Mouse (Mus musculus) hindbrain, embryonic 13.5 days (tissue): ENCODE results near the gene Gm11563. TPM values are rescaled to one million over a fixed set of nuclear protein-coding genes. Genes with fewer than 3 reads are reported as not detected.
"Not testable (repeated sequence)": the region's sequence is repeated elsewhere in the genome, so short reads cannot be mapped to it uniquely, and the experiment has no call there.

Experiments used
- ATAC-seq: fragments of 200-750 bp; cut with Nextera tagmentation; 2 replicates; pipeline ENCODE4 v1.8.0; 2017; ENCODE audit warnings: moderate TSS enrichment; ENCODE audit not compliant: low FRiP score
- H3K27ac ChIP-seq: fragments of 300-500 bp; sonication (generic); 2 replicates; pipeline ENCODE4 v1.5.1; 2015; ENCODE audit warnings: inconsistent platforms, mild to moderate bottlenecking, moderate library complexity
- H3K27me3 ChIP-seq: fragments of 300-500 bp; sonication (generic); 2 replicates; pipeline ENCODE4 v1.6.1; 2015; ENCODE audit warnings: mild to moderate bottlenecking, inconsistent platforms
- H3K36me3 ChIP-seq: fragments of 300-500 bp; sonication (generic); 2 replicates; pipeline ENCODE4 v1.6.1; 2015; ENCODE audit warnings: mild to moderate bottlenecking, inconsistent platforms
- H3K4me1 ChIP-seq: fragments of 300-500 bp; sonication (generic); replicated peaks from 2 replicates; pipeline ENCODE4 v1.6.1; 2015; ENCODE audit warnings: inconsistent platforms
- H3K4me2 ChIP-seq: fragments of 300-500 bp; sonication (generic); 2 replicates; pipeline ENCODE4 v1.6.1; 2015; ENCODE audit warnings: inconsistent platforms, mild to moderate bottlenecking, moderate library complexity
- H3K4me3 ChIP-seq: fragments of 300-500 bp; sonication (generic); 2 replicates; pipeline ENCODE4 v1.5.1; 2015; ENCODE audit warnings: mild to moderate bottlenecking, inconsistent platforms
- H3K9ac ChIP-seq: fragments of 300-500 bp; sonication (generic); 2 replicates; pipeline ENCODE4 v1.6.1; 2015; ENCODE audit warnings: mild to moderate bottlenecking, inconsistent platforms
- H3K9me3 ChIP-seq: fragments of 300-500 bp; sonication (generic); 2 replicates; pipeline ENCODE4 v1.6.1; 2016; ENCODE audit warnings: inconsistent platforms
- whole genome bisulfite sequencing: fragments of 180-500 bp; shearing (Covaris S2); methylation state at CpG from one replicate; pipeline ENCODE4 v1.1.7; 2015; 5-methylcytosine and 5-hydroxymethylcytosine counted together
- polyA plus RNA-seq: library from polyadenylated mRNA; unstranded; fragments of >200 nt; fragmentation: Nextera tagmentation; extraction: Ambion mirVana; gene quantifications from 2 replicates; pipeline ENCODE4 v1.2.1, GENCODE M21; 2015

Gm11563 gene
- polyA plus RNA-seq, result not detected in 2 replicates

GRCm38 (mm10) chr11:99658467-99659010, at the start of gene Gm11563:
Gene Gm11563 (minus strand): TSS chr11:99658960.
- ATAC-seq, H3K27ac ChIP-seq, H3K4me2 ChIP-seq, H3K9me3 ChIP-seq, H3K27me3 ChIP-seq, H3K9ac ChIP-seq, H3K36me3 ChIP-seq, H3K4me3 ChIP-seq, H3K4me1 ChIP-seq: not testable (repeated sequence)
- 71% methylated on average over 10 of the region's 10 CpGs for WGBS

- Histone ChIP-seq H3K27ac (no peak within 1 kb of the TSS), H3K4me1 (no peaks in the 10 kb centered on the region), H3K4me3 (no peak within 1 kb of the TSS), H3K9me3 (no peaks in the 10 kb centered on the region), H3K9ac (no peak within 1 kb of the TSS), H3K27me3 (no peaks in the 10 kb centered on the region), H3K36me3 (no peaks in the 10 kb centered on the region), H3K4me2 (no peak within 1 kb of the TSS)
- ATAC-seq, result no peak
- 84% methylated on average over 1 of the region's 1 CpGs for WGBS
Observed at GRCm38 (mm10) chr11:99690463-99690862, 31.7 kb upstream of the Gm11563 start, which contains the start of gene Gm14190. Gene Gm14190 (minus strand): TSS chr11:99690740.

- not testable (repeated sequence) for H3K4me3 ChIP-seq, H3K4me1 ChIP-seq, H3K9me3 ChIP-seq, ATAC-seq, H3K27ac ChIP-seq, H3K9ac ChIP-seq, H3K36me3 ChIP-seq, H3K4me2 ChIP-seq, H3K27me3 ChIP-seq
- WGBS, result 85% methylated on average over 1 of the region's 1 CpGs
Observed at GRCm38 (mm10) chr11:99685235-99685634, 26.5 kb upstream of the Gm11563 start.

GRCm38 (mm10) chr11:99683481-99683880, 24.7 kb upstream of the Gm11563 start:
- no peak overlapping the region for H3K9ac ChIP-seq
- H3K27me3 ChIP-seq, result no peaks in the 10 kb centered on the region
- no peak for ATAC-seq
- 90% methylated on average over 2 of the region's 2 CpGs for WGBS
- H3K4me3 ChIP-seq, result no peak overlapping the region
- H3K27ac ChIP-seq, result no peak overlapping the region
- no peaks in the 10 kb centered on the region for H3K4me1 ChIP-seq
- H3K9me3 ChIP-seq, result no peaks in the 10 kb centered on the region
- no peak overlapping the region for H3K4me2 ChIP-seq
- no peaks in the 10 kb centered on the region for H3K36me3 ChIP-seq

- Histone ChIP-seq H3K4me3 (no peak within 1 kb of the TSS), H3K27ac (no peak within 1 kb of the TSS), H3K9ac (no peak within 1 kb of the TSS), H3K4me2 (no peak within 1 kb of the TSS), H3K27me3 (no peaks in the 10 kb centered on the region), H3K4me1 (no peaks in the 10 kb centered on the region), H3K36me3 (no peaks in the 10 kb centered on the region), H3K9me3 (no peaks in the 10 kb centered on the region)
- no peak for ATAC-seq
Observed at GRCm38 (mm10) chr11:99665860-99666259, 7.1 kb upstream of the Gm11563 start, which contains the start of gene Krtap4-6. Gene Krtap4-6 (minus strand): TSS chr11:99665960.

- ATAC-seq, result no peak
- 85% methylated on average over 10 of the region's 10 CpGs for WGBS
- no peak overlapping the region for H3K27ac ChIP-seq
- no peaks in the 10 kb centered on the region for H3K9me3 ChIP-seq
- no peak overlapping the region for H3K4me3 ChIP-seq
- H3K4me2 ChIP-seq, result no peak overlapping the region
- no peaks in the 10 kb centered on the region for H3K4me1 ChIP-seq
- no peak overlapping the region for H3K9ac ChIP-seq
- H3K36me3 ChIP-seq, result no peaks in the 10 kb centered on the region
- H3K27me3 ChIP-seq, result no peaks in the 10 kb centered on the region
Observed at GRCm38 (mm10) chr11:99662802-99663201, 4.0 kb upstream of the Gm11563 start.

DNA sequence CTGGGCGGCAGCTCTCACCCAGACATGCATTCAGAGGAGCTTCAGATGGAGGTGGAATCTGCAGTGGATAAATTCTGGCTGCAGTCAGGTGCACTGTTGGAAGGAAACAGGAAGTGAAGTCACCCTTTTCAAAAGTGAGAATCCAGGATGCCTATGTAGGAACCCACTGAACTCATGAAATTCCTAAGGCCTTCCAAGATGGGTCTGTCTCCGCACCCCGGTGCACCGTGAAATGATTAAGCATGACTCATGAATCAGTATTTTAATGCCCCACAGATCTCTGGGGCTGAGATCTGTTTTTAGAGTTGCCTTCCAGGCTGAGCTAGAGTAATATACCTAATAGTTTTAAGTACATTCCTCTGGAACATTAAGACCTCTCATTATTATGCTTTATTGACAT, 496 bp upstream of the Gm11563 start:
- Histone ChIP-seq H3K4me2 (no peak overlapping the region), H3K9me3 (no peaks in the 10 kb centered on the region), H3K4me3 (no peak overlapping the region), H3K27me3 (no peaks in the 10 kb centered on the region), H3K36me3 (no peaks in the 10 kb centered on the region), H3K27ac (no peak overlapping the region), H3K9ac (no peak overlapping the region), H3K4me1 (no peaks in the 10 kb centered on the region)
- ATAC-seq, result no peak
- 92% methylated on average over 4 of the region's 4 CpGs for WGBS

- Histone ChIP-seq H3K9ac (no peak overlapping the region), H3K4me3 (no peak overlapping the region), H3K27ac (no peak overlapping the region), H3K36me3 (no peaks in the 10 kb centered on the region), H3K4me2 (no peak overlapping the region), H3K27me3 (no peaks in the 10 kb centered on the region), H3K4me1 (no peaks in the 10 kb centered on the region), H3K9me3 (no peaks in the 10 kb centered on the region)
- no peak for ATAC-seq
- 52% methylated on average over 5 of the region's 5 CpGs for WGBS
Observed at GRCm38 (mm10) chr11:99657051-99657450, 1.7 kb downstream of the Gm11563 start.

GRCm38 (mm10) chr11:99650136-99650535, 8.6 kb downstream of the Gm11563 start, which contains the start of gene Gm11555:
Gene Gm11555 (minus strand): TSS chr11:99650236.
- no peak within 1 kb of the TSS for H3K4me2 ChIP-seq
- no peak within 1 kb of the TSS for H3K9ac ChIP-seq
- no peaks in the 10 kb centered on the region for H3K27me3 ChIP-seq
- H3K4me3 ChIP-seq, result no peak within 1 kb of the TSS
- ATAC-seq, result no peak
- no peak within 1 kb of the TSS for H3K27ac ChIP-seq
- WGBS, result 90% methylated on average over 2 of the region's 2 CpGs
- no peaks in the 10 kb centered on the region for H3K36me3 ChIP-seq
- no peaks in the 10 kb centered on the region for H3K4me1 ChIP-seq
- H3K9me3 ChIP-seq, result no peaks in the 10 kb centered on the region

- Histone ChIP-seq H3K4me1 (no peaks in the 10 kb centered on the region), H3K4me2 (no peak overlapping the region), H3K27me3 (no peaks in the 10 kb centered on the region), H3K4me3 (no peak overlapping the region), H3K36me3 (no peaks in the 10 kb centered on the region), H3K27ac (no peak overlapping the region), H3K9me3 (no peaks in the 10 kb centered on the region), H3K9ac (no peak overlapping the region)
- WGBS, result 88% methylated on average over 15 of the region's 15 CpGs
- ATAC-seq, result no peak
Observed at GRCm38 (mm10) chr11:99646444-99646843, 12.3 kb downstream of the Gm11563 start.

DNA sequence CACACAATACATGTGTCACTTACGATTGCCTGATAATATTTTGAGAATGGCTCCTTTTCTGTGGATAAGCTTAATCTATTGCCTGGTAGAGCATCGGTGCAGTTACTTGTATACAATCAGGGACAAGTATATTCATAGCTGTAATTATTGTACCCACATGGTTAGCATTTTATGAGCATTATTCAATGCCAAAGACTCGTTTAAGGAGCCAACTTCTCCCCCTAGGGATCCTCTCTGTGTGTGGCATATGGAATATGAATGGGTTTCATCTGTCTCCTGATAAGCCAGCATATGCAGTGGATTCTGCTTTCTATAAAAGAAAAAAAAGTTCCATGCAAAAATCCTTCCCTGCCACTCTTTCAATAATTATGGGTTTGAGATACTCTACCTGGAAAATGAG, 14.4 kb downstream of the Gm11563 start:
- 66% methylated on average over 3 of the region's 3 CpGs for WGBS
- H3K27ac ChIP-seq, result no peak overlapping the region
- H3K9ac ChIP-seq, result no peak overlapping the region
- no peak for ATAC-seq
- H3K36me3 ChIP-seq, result no peaks in the 10 kb centered on the region
- H3K9me3 ChIP-seq, result no peaks in the 10 kb centered on the region
- H3K27me3 ChIP-seq, result no peaks in the 10 kb centered on the region
- H3K4me2 ChIP-seq, result no peak overlapping the region
- no peak overlapping the region for H3K4me3 ChIP-seq
- H3K4me1 ChIP-seq, result no peaks in the 10 kb centered on the region

GRCm38 (mm10) chr11:99643635-99644139, 15.1 kb downstream of the Gm11563 start, which contains the start of gene Krtap4-7:
Gene Krtap4-7 (minus strand): TSS chr11:99644089.
- H3K9ac ChIP-seq, H3K4me3 ChIP-seq, H3K36me3 ChIP-seq, H3K4me1 ChIP-seq, H3K9me3 ChIP-seq, ATAC-seq, H3K27ac ChIP-seq, H3K27me3 ChIP-seq, H3K4me2 ChIP-seq: not testable (repeated sequence)
- WGBS, result 87% methylated on average over 9 of the region's 9 CpGs

- no peaks in the 10 kb centered on the region for H3K27me3 ChIP-seq
- no peak overlapping the region for H3K9ac ChIP-seq
- no peak overlapping the region for H3K27ac ChIP-seq
- H3K4me3 ChIP-seq, result no peak overlapping the region
- H3K4me2 ChIP-seq, result no peak overlapping the region
- ATAC-seq, result no peak
- no peaks in the 10 kb centered on the region for H3K4me1 ChIP-seq
- 63% methylated on average over 1 of the region's 1 CpGs for WGBS
- H3K9me3 ChIP-seq, result no peaks in the 10 kb centered on the region
- H3K36me3 ChIP-seq, result no peaks in the 10 kb centered on the region
Observed at GRCm38 (mm10) chr11:99640926-99641325, 17.8 kb downstream of the Gm11563 start.
